Mouse (Mus musculus) cerebellum, adult 2 months (tissue): ENCODE data around the gene Gm12166. TPM values are rescaled to one million over a fixed set of nuclear protein-coding genes. Genes with fewer than 3 reads are reported as not detected.

Experiments
- DNase-seq, 2 experiments: peaks; one replicate each; pipeline ENCODE4 v3.0.0; 2021
- H3K27ac ChIP-seq: fragments of 200-500 bp; 2 replicates; pipeline ENCODE4 v1.5.1; 2012; ENCODE audit warnings: low read length, control low read depth, inconsistent platforms; ENCODE audit not compliant: insufficient read depth
- H3K27me3 ChIP-seq: fragments of 200-500 bp; 2 replicates; pipeline ENCODE4 v1.6.1; 2012; ENCODE audit warnings: inconsistent platforms, mild to moderate bottlenecking, low read length, moderate library complexity; ENCODE audit not compliant: control insufficient read depth, insufficient read depth
- H3K4me1 ChIP-seq: fragments of 200-500 bp; 2 replicates; pipeline ENCODE4 v1.6.1; 2011; ENCODE audit warnings: low read length; ENCODE audit not compliant: control insufficient read depth, insufficient read depth
- H3K4me3 ChIP-seq: fragments of 200-500 bp; replicated peaks from 2 replicates; pipeline ENCODE3; 2011; ENCODE audit warnings: mild to moderate bottlenecking, low read depth, low read length, control low read depth; ENCODE audit not compliant: insufficient read depth
- CTCF ChIP-seq: fragments of 200-500 bp; IDR thresholded peaks from 2 replicates; pipeline ENCODE4 v1.5.1; 2011; ENCODE audit warnings: low read depth, mild to moderate bottlenecking, control low read depth, low read length, moderate library complexity, borderline replicate concordance; ENCODE audit not compliant: insufficient read depth
- POLR2A ChIP-seq: fragments of 200-500 bp; IDR thresholded peaks from 2 replicates; pipeline ENCODE4 v1.6.1; 2011; ENCODE audit warnings: low read length, control low read depth, borderline replicate concordance; ENCODE audit not compliant: insufficient read depth
- WGBS: fragments of 180-500 bp; shearing (Covaris S2); methylation state at CpG from one replicate; pipeline ENCODE4 v1.1.7; 2018; 5-methylcytosine and 5-hydroxymethylcytosine counted together
- polyA plus RNA-seq: library from polyadenylated mRNA; depleted of rRNA; stranded (reverse); fragments of >200 nt; gene quantifications from 2 replicates; pipeline ENCODE4 v1.2.3, GENCODE M21; 2012

The Gm12166 gene
- polyA plus RNA-seq, 1 experiment = 9.0 TPM

GRCm38 (mm10) chr11:46041607-46042267 is 10.4 kb downstream of the Gm12166 start:
- Histone ChIP-seq H3K4me1 (no peaks in the 10 kb centered on the region), H3K4me3 (no peak overlapping the region), H3K27ac (no peak overlapping the region), H3K27me3 (no peaks in the 10 kb centered on the region)
- 86% methylated on average over 12 of the region's 12 CpGs for WGBS
- DNase-seq = no peak
- TF ChIP-seq POLR2A (no peak), CTCF (no peak)

- no peak overlapping the region for H3K27ac ChIP-seq
- H3K4me1 ChIP-seq = no peaks in the 10 kb centered on the region
- H3K27me3 ChIP-seq = no peaks in the 10 kb centered on the region
- H3K4me3 ChIP-seq = no peak overlapping the region
- 92% methylated on average over 9 of the region's 9 CpGs for WGBS
- TF ChIP-seq CTCF = no peak
- no peak for DNase-seq
Observed at GRCm38 (mm10) chr11:46040841-46041556, 11.1 kb downstream of the Gm12166 start.

GRCm38 (mm10) chr11:46039335-46039734 is 12.8 kb downstream of the Gm12166 start:
- 71% methylated on average over 11 of the region's 11 CpGs for WGBS
- TF ChIP-seq POLR2A (no peak), CTCF (no peak)
- no peak overlapping the region for H3K4me3 ChIP-seq

GRCm38 (mm10) chr11:46038901-46039300 is 13.2 kb downstream of the Gm12166 start:
- no peak overlapping the region for H3K27ac ChIP-seq
- no peaks in the 10 kb centered on the region for H3K4me1 ChIP-seq
- WGBS = 81% methylated on average over 15 of the region's 15 CpGs
- H3K27me3 ChIP-seq = no peaks in the 10 kb centered on the region
- H3K4me3 ChIP-seq = no peak overlapping the region
- no peak for DNase-seq
- TF ChIP-seq CTCF = no peak
- no peak for TF ChIP-seq POLR2A

More at GRCm38 (mm10) chr11:46039335-46039734, 12.8 kb downstream of the Gm12166 start:
- H3K27me3 ChIP-seq = no peaks in the 10 kb centered on the region
- peak in 1 of 2 experiments; percentile 10 for DNase-seq
- no peaks in the 10 kb centered on the region for H3K4me1 ChIP-seq
- no peak overlapping the region for H3K27ac ChIP-seq

GRCm38 (mm10) chr11:46036374-46036773 is 15.7 kb downstream of the Gm12166 start:
- H3K27me3 ChIP-seq = no peaks in the 10 kb centered on the region
- H3K4me3 ChIP-seq = no peak overlapping the region
- 96% methylated on average over 10 of the region's 10 CpGs for WGBS
- no peak overlapping the region for H3K27ac ChIP-seq
- TF ChIP-seq CTCF = no peak
- TF ChIP-seq POLR2A = no peak
- no peak for DNase-seq
- no peaks in the 10 kb centered on the region for H3K4me1 ChIP-seq

GRCm38 (mm10) chr11:46032956-46033355 is 19.2 kb downstream of the Gm12166 start:
- DNase-seq = no peak
- H3K4me1 ChIP-seq = no peaks in the 10 kb centered on the region
- H3K27me3 ChIP-seq = no peaks in the 10 kb centered on the region
- WGBS = 74% methylated on average over 7 of the region's 7 CpGs
- no peak for TF ChIP-seq CTCF
- TF ChIP-seq POLR2A = no peak
- H3K4me3 ChIP-seq = no peak overlapping the region
- H3K27ac ChIP-seq = no peak overlapping the region

- TF ChIP-seq POLR2A (no peak), CTCF (no peak)
- H3K27me3 ChIP-seq = no peaks in the 10 kb centered on the region
- DNase-seq = no peak
- no peak overlapping the region for H3K4me3 ChIP-seq
- no peaks in the 10 kb centered on the region for H3K4me1 ChIP-seq
- no peak overlapping the region for H3K27ac ChIP-seq
- WGBS = 55% methylated on average over 3 of the region's 3 CpGs
Observed at GRCm38 (mm10) chr11:46031470-46031869, 20.7 kb downstream of the Gm12166 start.

- 68% methylated on average over 2 of the region's 2 CpGs for WGBS
- H3K27me3 ChIP-seq = no peaks in the 10 kb centered on the region
- no peaks in the 10 kb centered on the region for H3K4me1 ChIP-seq
- TF ChIP-seq POLR2A (no peak), CTCF (no peak)
- H3K4me3 ChIP-seq = no peak overlapping the region
- DNase-seq = no peak
- no peak overlapping the region for H3K27ac ChIP-seq
Observed at GRCm38 (mm10) chr11:46030026-46030425, 22.1 kb downstream of the Gm12166 start.
